23 mouse cellular contexts compared by ENCODE assay signal in genomic region chr7:83851569-83852380, GRCm38 (mm10). TPM values are rescaled to one million over a fixed set of nuclear protein-coding genes. Genes with fewer than 3 reads are reported as not detected.
DNase-seq lines count a peak whose midpoint lies in the region; ATAC-seq and TF ChIP-seq lines count a peak whose summit lies in the region.
"Had no signal": no experiment of that assay in that cellular context is flagged by ENCODE, and none has a peak within 500 bp of the region (broad histone marks: within the 10 kb centered on the region; RNA-seq: fewer than 3 reads in every experiment).

No protein-coding gene starts in this region.

- DNase-seq in embryonic facial prominence, embryonic 14.5 days (ENCODE audit: low spot score): no peak
- DNase-seq in embryonic facial prominence, embryonic 10.5 days (ENCODE audit: low spot score): no peak
- no peak for DNase-seq in intestine, embryonic 14.5 days (ENCODE audit: low spot score)
- peak; percentile 85 for DNase-seq in midbrain, embryonic 11.5 days (ENCODE audit: low spot score, missing footprints)
- no peak for DNase-seq in cerebellum, adult 2 months
- DNase-seq: adrenal gland, postnatal 14 days; cerebellum, adult 9-10 months; gastrocnemius, postnatal 25 days; heart, adult 2 months; heart, postnatal 14 days; kidney, adult 8-10 months; kidney, postnatal 25 days; liver, postnatal 0 days; right cerebral cortex, adult 18-20 months had no signal

- ATAC-seq in embryonic facial prominence, embryonic 14.5 days (ENCODE audit: low read depth): no peak
- ATAC-seq in intestine, embryonic 14.5 days (replicated peaks; ENCODE audit: low FRiP score, low TSS enrichment, low read depth): no peak
- no peak for ATAC-seq in intestine, postnatal 0 days
- ATAC-seq in midbrain, embryonic 11.5 days (ENCODE audit: low FRiP score): peak; percentile 27; the same call in 1 of the 2 replicates
- ATAC-seq in midbrain, embryonic 13.5 days: no peak
- ATAC-seq in stomach, embryonic 15.5 days (ENCODE audit: insufficient read depth, low FRiP score, low read depth): no peak; the same call in 1 of the 2 replicates
- ATAC-seq: lung, postnatal 0 days had no signal

- TF ChIP-seq CTCF in intestine, postnatal 0 days (IDR thresholded peaks at IDR 0.05; ENCODE audit: low read depth): no peak
- TF ChIP-seq CTCF in cerebellum, adult 2 months (IDR thresholded peaks at IDR 0.05; ENCODE audit: borderline replicate concordance, insufficient read depth, low read depth, low read length): no peak

- no peak overlapping the region for H3K4me3 ChIP-seq in embryonic facial prominence, embryonic 14.5 days (ENCODE audit: low read depth, low read length)
- no peak overlapping the region for H3K4me3 ChIP-seq in embryonic facial prominence, embryonic 10.5 days
- H3K4me3 ChIP-seq in intestine, embryonic 14.5 days (ENCODE audit: low read depth, low read length): no peak overlapping the region
- no peak overlapping the region for H3K4me3 ChIP-seq in intestine, postnatal 0 days (ENCODE audit: low read depth, low read length)
- H3K4me3 ChIP-seq in midbrain, embryonic 11.5 days (ENCODE audit: low read depth, low read length): no peak overlapping the region
- no peak overlapping the region for H3K4me3 ChIP-seq in midbrain, embryonic 13.5 days (replicated peaks)
- H3K4me3 ChIP-seq in stomach, embryonic 15.5 days (replicated peaks): no peak overlapping the region
- H3K4me3 ChIP-seq in cerebellum, adult 2 months (replicated peaks; ENCODE audit: insufficient read depth, low read depth, low read length): no peak overlapping the region
- H3K4me3 ChIP-seq: forebrain, embryonic 10.5 days; heart, adult 2 months; heart, embryonic 13.5 days; layer of hippocampus, adult 2 months; limb, embryonic 13.5 days; neural tube, embryonic 15.5 days had no signal

- no peaks in the 10 kb centered on the region; the same call in 1 of the 2 replicates for H3K4me1 ChIP-seq in embryonic facial prominence, embryonic 14.5 days (ENCODE audit: control insufficient read depth, insufficient read depth, low read length)
- H3K4me1 ChIP-seq in embryonic facial prominence, embryonic 10.5 days: peaks cover 23% of the 10 kb centered on the region
- H3K4me1 ChIP-seq in intestine, embryonic 14.5 days (replicated peaks; ENCODE audit: control insufficient read depth, insufficient read depth, low read length): peaks cover 27% of the 10 kb centered on the region
- peaks cover 14% of the 10 kb centered on the region for H3K4me1 ChIP-seq in intestine, postnatal 0 days (replicated peaks; ENCODE audit: control insufficient read depth, insufficient read depth, low read length)
- H3K4me1 ChIP-seq in midbrain, embryonic 11.5 days (ENCODE audit: control insufficient read depth, insufficient read depth, low read length): 0 out of 2 replicates have a peak, but pooled peaks cover 4% of the 10 kb centered on the region
- peaks cover 11% of the 10 kb centered on the region for H3K4me1 ChIP-seq in midbrain, embryonic 13.5 days (replicated peaks)
- H3K4me1 ChIP-seq in stomach, embryonic 15.5 days: peaks cover 3% of the 10 kb centered on the region
- no peaks in the 10 kb centered on the region for H3K4me1 ChIP-seq in cerebellum, adult 2 months (ENCODE audit: control insufficient read depth, insufficient read depth, low read length)
- H3K4me1 ChIP-seq: neural tube, embryonic 15.5 days had no signal

- H3K36me3 ChIP-seq in embryonic facial prominence, embryonic 14.5 days (ENCODE audit: control insufficient read depth, insufficient read depth, low read length): no peaks in the 10 kb centered on the region
- H3K36me3 ChIP-seq in embryonic facial prominence, embryonic 10.5 days (replicated peaks): no peaks in the 10 kb centered on the region
- no peaks in the 10 kb centered on the region for H3K36me3 ChIP-seq in intestine, embryonic 14.5 days (ENCODE audit: control insufficient read depth, insufficient read depth, low read length)
- no peaks in the 10 kb centered on the region for H3K36me3 ChIP-seq in intestine, postnatal 0 days (ENCODE audit: control insufficient read depth, insufficient read depth)
- H3K36me3 ChIP-seq in midbrain, embryonic 11.5 days (ENCODE audit: control insufficient read depth, insufficient read depth, low read length): no peaks in the 10 kb centered on the region
- no peaks in the 10 kb centered on the region for H3K36me3 ChIP-seq in midbrain, embryonic 13.5 days
- H3K36me3 ChIP-seq in stomach, embryonic 15.5 days: no peaks in the 10 kb centered on the region
- H3K36me3 ChIP-seq: forebrain, embryonic 10.5 days; heart, embryonic 13.5 days; limb, embryonic 13.5 days; neural tube, embryonic 15.5 days had no signal

- 43% methylated on average over 5 of the region's 5 CpGs for WGBS in embryonic facial prominence, embryonic 14.5 days
- WGBS in embryonic facial prominence, embryonic 10.5 days: 58% methylated on average over 5 of the region's 5 CpGs
- WGBS in intestine, embryonic 14.5 days: 37% methylated on average over 5 of the region's 5 CpGs
- 50% methylated on average over 5 of the region's 5 CpGs for WGBS in intestine, postnatal 0 days
- 51% methylated on average over 5 of the region's 5 CpGs for WGBS in midbrain, embryonic 11.5 days
- 52% methylated on average over 5 of the region's 5 CpGs for WGBS in midbrain, embryonic 13.5 days
- 48% methylated on average over 5 of the region's 5 CpGs for WGBS in stomach, embryonic 15.5 days
- 81% methylated on average over 5 of the region's 5 CpGs for WGBS in cerebellum, adult 2 months

- no peaks in the 10 kb centered on the region for H3K9me3 ChIP-seq in embryonic facial prominence, embryonic 14.5 days (ENCODE audit: control insufficient read depth, low read length)
- H3K9me3 ChIP-seq in embryonic facial prominence, embryonic 10.5 days: no peaks in the 10 kb centered on the region
- H3K9me3 ChIP-seq in intestine, embryonic 14.5 days (ENCODE audit: control insufficient read depth, low read length): no peaks in the 10 kb centered on the region
- H3K9me3 ChIP-seq in intestine, postnatal 0 days (ENCODE audit: control insufficient read depth): no peaks in the 10 kb centered on the region
- no peaks in the 10 kb centered on the region for H3K9me3 ChIP-seq in midbrain, embryonic 11.5 days (ENCODE audit: control insufficient read depth, low read length)
- H3K9me3 ChIP-seq in midbrain, embryonic 13.5 days: no peaks in the 10 kb centered on the region
- H3K9me3 ChIP-seq in stomach, embryonic 15.5 days: no peaks in the 10 kb centered on the region
- H3K9me3 ChIP-seq: forebrain, embryonic 10.5 days; heart, embryonic 13.5 days; limb, embryonic 13.5 days; neural tube, embryonic 15.5 days had no signal

- H3K27me3 ChIP-seq in embryonic facial prominence, embryonic 14.5 days (replicated peaks; ENCODE audit: control insufficient read depth, insufficient read depth, low read length): no peaks in the 10 kb centered on the region
- H3K27me3 ChIP-seq in embryonic facial prominence, embryonic 10.5 days (replicated peaks; ENCODE audit: low read depth, poor library complexity, severe bottlenecking): no peaks in the 10 kb centered on the region
- H3K27me3 ChIP-seq in intestine, embryonic 14.5 days (replicated peaks; ENCODE audit: control insufficient read depth, insufficient read depth, low read length): no peaks in the 10 kb centered on the region
- H3K27me3 ChIP-seq in intestine, postnatal 0 days (replicated peaks; ENCODE audit: control insufficient read depth, insufficient read depth, low read length): no peaks in the 10 kb centered on the region
- no peaks in the 10 kb centered on the region for H3K27me3 ChIP-seq in midbrain, embryonic 11.5 days (ENCODE audit: control insufficient read depth, insufficient read depth, low read length)
- no peaks in the 10 kb centered on the region for H3K27me3 ChIP-seq in midbrain, embryonic 13.5 days
- H3K27me3 ChIP-seq in stomach, embryonic 15.5 days (replicated peaks): no peaks in the 10 kb centered on the region
- H3K27me3 ChIP-seq in cerebellum, adult 2 months (ENCODE audit: control insufficient read depth, insufficient read depth, low read length): no peaks in the 10 kb centered on the region
- H3K27me3 ChIP-seq: heart, embryonic 13.5 days; limb, embryonic 13.5 days; neural tube, embryonic 15.5 days had no signal

- no peak for TF ChIP-seq POLR2A in cerebellum, adult 2 months (IDR thresholded peaks at IDR 0.05; ENCODE audit: borderline replicate concordance, insufficient read depth, low read length)

- 0 out of 2 replicates have a peak overlapping the region, but pooled peaks have one; percentile 2 for H3K27ac ChIP-seq in embryonic facial prominence, embryonic 14.5 days (replicated peaks; ENCODE audit: low read depth, low read length)
- no peak overlapping the region; the same call in 1 of the 2 replicates for H3K27ac ChIP-seq in embryonic facial prominence, embryonic 10.5 days (replicated peaks)
- H3K27ac ChIP-seq in intestine, embryonic 14.5 days (ENCODE audit: low read depth): peak overlapping the region; percentile 36; the same call in 1 of the 2 replicates
- H3K27ac ChIP-seq in intestine, postnatal 0 days (ENCODE audit: low read depth, low read length): no peak overlapping the region
- no peak overlapping the region for H3K27ac ChIP-seq in midbrain, embryonic 11.5 days (ENCODE audit: low read depth, low read length)
- no peak overlapping the region for H3K27ac ChIP-seq in midbrain, embryonic 13.5 days
- 0 out of 2 replicates have a peak overlapping the region, but pooled peaks have one; percentile 45 for H3K27ac ChIP-seq in stomach, embryonic 15.5 days
- H3K27ac ChIP-seq in cerebellum, adult 2 months (ENCODE audit: insufficient read depth, low read length): no peak overlapping the region
- H3K27ac ChIP-seq: forebrain, embryonic 10.5 days; heart, adult 2 months; heart, embryonic 13.5 days; layer of hippocampus, adult 2 months; limb, embryonic 13.5 days; neural tube, embryonic 15.5 days had no signal

- no peak overlapping the region for H3K9ac ChIP-seq in embryonic facial prominence, embryonic 14.5 days (ENCODE audit: low read depth, low read length)
- H3K9ac ChIP-seq in intestine, embryonic 14.5 days (ENCODE audit: low read length): no peak overlapping the region
- no peak overlapping the region for H3K9ac ChIP-seq in intestine, postnatal 0 days (ENCODE audit: low read depth, low read length)
- no peak overlapping the region; the same call in 1 of the 2 replicates for H3K9ac ChIP-seq in midbrain, embryonic 11.5 days (ENCODE audit: low read length)
- no peak overlapping the region for H3K9ac ChIP-seq in midbrain, embryonic 13.5 days (replicated peaks)
- H3K9ac ChIP-seq in stomach, embryonic 15.5 days: no peak overlapping the region
- H3K9ac ChIP-seq: heart, embryonic 13.5 days; limb, embryonic 13.5 days; liver, postnatal 0 days; neural tube, embryonic 15.5 days had no signal

- no peak overlapping the region for H3K4me2 ChIP-seq in embryonic facial prominence, embryonic 14.5 days (ENCODE audit: low read depth, low read length)
- H3K4me2 ChIP-seq in intestine, embryonic 14.5 days (ENCODE audit: low read length): no peak overlapping the region
- no peak overlapping the region for H3K4me2 ChIP-seq in intestine, postnatal 0 days (replicated peaks; ENCODE audit: low read depth)
- H3K4me2 ChIP-seq in midbrain, embryonic 11.5 days: no peak overlapping the region
- H3K4me2 ChIP-seq in midbrain, embryonic 13.5 days (replicated peaks): no peak overlapping the region
- H3K4me2 ChIP-seq in stomach, embryonic 15.5 days: no peak overlapping the region
- H3K4me2 ChIP-seq: heart, embryonic 13.5 days; limb, embryonic 13.5 days; neural tube, embryonic 15.5 days had no signal

RNA-seq across cellular contexts. Expression of gene Tlnrd1, which starts 32.3 kb away (rescaled TPM):
- 14.9 and 15.1 TPM in 2 replicates for polyA plus RNA-seq in embryonic facial prominence, embryonic 14.5 days (2014; fragmentation: Nextera tagmentation; extraction: Ambion mirVana)
- 14.2 and 14.6 TPM in 2 replicates for polyA plus RNA-seq in embryonic facial prominence, embryonic 10.5 days (2016; fragmentation: Nextera tagmentation; extraction: Ambion mirVana)
- polyA plus RNA-seq in intestine, embryonic 14.5 days (2014; fragmentation: Nextera tagmentation; extraction: Ambion mirVana): 13.0 and 17.0 TPM in 2 replicates
- polyA plus RNA-seq in intestine, postnatal 0 days (2015; fragmentation: Nextera tagmentation; extraction: Ambion mirVana): 11.8 and 12.0 TPM in 2 replicates
- polyA plus RNA-seq in midbrain, embryonic 11.5 days (2014; fragmentation: Nextera tagmentation; extraction: Ambion mirVana): 13.1 and 16.8 TPM in 2 replicates
- 5.8 and 7.5 TPM in 2 replicates for polyA plus RNA-seq in midbrain, embryonic 13.5 days (2015; fragmentation: Nextera tagmentation; extraction: Ambion mirVana)
- 14.2 and 14.3 TPM in 2 replicates for polyA plus RNA-seq in stomach, embryonic 15.5 days (2015; fragmentation: Nextera tagmentation; extraction: Ambion mirVana)
- polyA plus RNA-seq in cerebellum, adult 2 months (2012; rRNA removed): 23.4 and 25.2 TPM in 2 replicates

RNA-seq across cellular contexts. Expression of gene Mesd, which starts 32.5 kb away (rescaled TPM):
- polyA plus RNA-seq in embryonic facial prominence, embryonic 14.5 days (2014; fragmentation: Nextera tagmentation; extraction: Ambion mirVana): 84.2 and 89.3 TPM in 2 replicates
- polyA plus RNA-seq in embryonic facial prominence, embryonic 10.5 days (2016; fragmentation: Nextera tagmentation; extraction: Ambion mirVana): 90.6 and 99.6 TPM in 2 replicates
- 84.5 and 96.8 TPM in 2 replicates for polyA plus RNA-seq in intestine, embryonic 14.5 days (2014; fragmentation: Nextera tagmentation; extraction: Ambion mirVana)
- 53.6 and 55.0 TPM in 2 replicates for polyA plus RNA-seq in intestine, postnatal 0 days (2015; fragmentation: Nextera tagmentation; extraction: Ambion mirVana)
- polyA plus RNA-seq in midbrain, embryonic 11.5 days (2014; fragmentation: Nextera tagmentation; extraction: Ambion mirVana): 80.3 and 84.4 TPM in 2 replicates
- polyA plus RNA-seq in midbrain, embryonic 13.5 days (2015; fragmentation: Nextera tagmentation; extraction: Ambion mirVana): 68.6 and 69.6 TPM in 2 replicates
- polyA plus RNA-seq in stomach, embryonic 15.5 days (2015; fragmentation: Nextera tagmentation; extraction: Ambion mirVana): 107 and 123 TPM in 2 replicates
- 34.6 and 35.1 TPM in 2 replicates for polyA plus RNA-seq in cerebellum, adult 2 months (2012; rRNA removed)

RNA-seq across cellular contexts. Expression of gene Cfap161, which starts 57.1 kb away (rescaled TPM):
- 2.0 and 4.3 TPM in 2 replicates for polyA plus RNA-seq in embryonic facial prominence, embryonic 14.5 days (2014; fragmentation: Nextera tagmentation; extraction: Ambion mirVana)
- polyA plus RNA-seq in embryonic facial prominence, embryonic 10.5 days (2016; fragmentation: Nextera tagmentation; extraction: Ambion mirVana): 0.15 TPM in 1 of 2 replicates, not detected in the other
- 0.17 and 0.45 TPM in 2 replicates for polyA plus RNA-seq in intestine, embryonic 14.5 days (2014; fragmentation: Nextera tagmentation; extraction: Ambion mirVana)
- polyA plus RNA-seq in intestine, postnatal 0 days (2015; fragmentation: Nextera tagmentation; extraction: Ambion mirVana): not detected in 2 replicates
- not detected in 2 replicates for polyA plus RNA-seq in midbrain, embryonic 11.5 days (2014; fragmentation: Nextera tagmentation; extraction: Ambion mirVana)
- 0.26 and 0.89 TPM in 2 replicates for polyA plus RNA-seq in midbrain, embryonic 13.5 days (2015; fragmentation: Nextera tagmentation; extraction: Ambion mirVana)
- polyA plus RNA-seq in stomach, embryonic 15.5 days (2015; fragmentation: Nextera tagmentation; extraction: Ambion mirVana): 0.32 TPM in 1 of 2 replicates, not detected in the other
- polyA plus RNA-seq in cerebellum, adult 2 months (2012; rRNA removed): 1.7 and 2.4 TPM in 2 replicates
- polyA plus RNA-seq: forebrain, embryonic 10.5 days; liver, postnatal 0 days had no signal

Comparison
In these comparisons a context has a peak if more than half of its experiments do, and no peak if none do; other contexts are left out.
1. H3K27ac ChIP-seq: peak in embryonic facial prominence, embryonic 14.5 days (single experiment), intestine, embryonic 14.5 days (single experiment) and stomach, embryonic 15.5 days (single experiment); none in embryonic facial prominence, embryonic 10.5 days (single experiment), intestine, postnatal 0 days (single experiment), midbrain, embryonic 11.5 days (single experiment), midbrain, embryonic 13.5 days (single experiment) and cerebellum, adult 2 months (single experiment).